Mouse (Mus musculus) ES-E14 (cell line): ENCODE data around the gene Tpo.

Source experiments
- CHD2 ChIP-seq: IDR thresholded peaks from 2 replicates; pipeline ENCODE4 v1.6.1; 2014; ENCODE audit warnings: mild to moderate bottlenecking, low read depth, low read length, inconsistent platforms
- HCFC1 ChIP-seq: IDR thresholded peaks from 2 replicates; pipeline ENCODE4 v1.6.1; 2012; ENCODE audit warnings: low read length, inconsistent platforms, borderline replicate concordance; ENCODE audit not compliant: insufficient read depth
- MAFK ChIP-seq: IDR thresholded peaks from 2 replicates; pipeline ENCODE4 v1.6.1; 2014; ENCODE audit warnings: mild to moderate bottlenecking, low read depth, low read length, inconsistent platforms; ENCODE audit not compliant: insufficient read depth
- ZC3H11A ChIP-seq: IDR thresholded peaks from 2 replicates; pipeline ENCODE4 v1.6.1; 2012; ENCODE audit warnings: low read depth, mild to moderate bottlenecking, inconsistent platforms, low read length, borderline replicate concordance
- ZNF384 ChIP-seq: IDR thresholded peaks from 2 replicates; pipeline ENCODE4 v1.6.1; 2012; ENCODE audit warnings: low read depth, low read length, inconsistent platforms

- TF ChIP-seq ZC3H11A (no peak), ZNF384 (no peak), MAFK (no peak), CHD2 (no peak), HCFC1 (no peak)
These were observed 104.6 kb downstream of the Tpo start for GRCm38 (mm10) chr12:30027721-30028340.
